ENCODE assay signal across 7 mouse cellular contexts in genomic region chr2:84504954-84505394, GRCm38 (mm10). TPM values are rescaled to one million over a fixed set of nuclear protein-coding genes. Genes with fewer than 3 reads are reported as not detected.
A peak's percentile ranks its signal among the peaks of the same experiment; 100 is the strongest.
DNase-seq lines count a peak whose midpoint lies in the region; ATAC-seq and TF ChIP-seq lines count a peak whose summit lies in the region.
"Not testable (repeated sequence)": the region's sequence is repeated elsewhere in the genome, so short reads cannot be mapped to it uniquely, and the experiment has no call there.

No protein-coding gene starts in this region.

- peaks cover 15% of the 10 kb centered on the region for H3K4me1 ChIP-seq in bone marrow macrophage, adult 2 months (ENCODE audit: control insufficient read depth, insufficient read depth, low read length)
- H3K4me1 ChIP-seq in heart, embryonic 13.5 days; intestine, embryonic 16.5 days (ENCODE audit: control insufficient read depth, insufficient read depth, low read length); limb, embryonic 15.5 days: not testable (repeated sequence)

- H3K4me2 ChIP-seq in heart, embryonic 13.5 days, result peak overlapping the region; percentile 40
- H3K4me2 ChIP-seq in intestine, embryonic 16.5 days (ENCODE audit: low read depth, low read length), result not testable (repeated sequence)
- H3K4me2 ChIP-seq in limb, embryonic 15.5 days, result peak overlapping the region; percentile 22; the same call in 1 of the 2 replicates

- peak overlapping the region; percentile 32 for H3K4me3 ChIP-seq in bone marrow macrophage, adult 2 months (ENCODE audit: insufficient read depth, low read length)
- H3K4me3 ChIP-seq in heart, embryonic 13.5 days, result peak overlapping the region; percentile 8
- not testable (repeated sequence) for H3K4me3 ChIP-seq in intestine, embryonic 16.5 days (ENCODE audit: low read length); limb, embryonic 15.5 days

- not testable (repeated sequence) for H3K9me3 ChIP-seq in heart, embryonic 13.5 days; intestine, embryonic 16.5 days (ENCODE audit: control insufficient read depth, low read length); limb, embryonic 15.5 days

- TF ChIP-seq POLR2A in bone marrow macrophage, adult 2 months (IDR thresholded peaks at IDR 0.05; ENCODE audit: borderline replicate concordance, low read depth, low read length), result not testable (repeated sequence)

- H3K9ac ChIP-seq in heart, embryonic 13.5 days, result 0 out of 2 replicates have a peak overlapping the region, but pooled peaks have one; percentile 47
- H3K9ac ChIP-seq in intestine, embryonic 16.5 days (ENCODE audit: low read depth, low read length); limb, embryonic 15.5 days: not testable (repeated sequence)

- not testable (repeated sequence) for H3K27me3 ChIP-seq in heart, embryonic 13.5 days (replicated peaks); intestine, embryonic 16.5 days (replicated peaks; ENCODE audit: control insufficient read depth, insufficient read depth, low read length); limb, embryonic 15.5 days

- 46% methylated on average over 5 of the region's 11 CpGs for WGBS in heart, embryonic 13.5 days
- WGBS in intestine, embryonic 16.5 days, result 50% methylated on average over 5 of the region's 11 CpGs
- 36% methylated on average over 6 of the region's 11 CpGs for WGBS in limb, embryonic 15.5 days

- ATAC-seq in erythroid progenitor cell, adult 5-6 weeks (replicated peaks; ENCODE audit: low FRiP score, poor library complexity, severe bottlenecking), result peak; percentile 67; the same call in 1 of the 2 replicates
- not testable (repeated sequence) for ATAC-seq in heart, embryonic 13.5 days (ENCODE audit: extremely low read depth, insufficient number of reproducible peaks, low FRiP score, low TSS enrichment); limb, embryonic 15.5 days (ENCODE audit: insufficient number of reproducible peaks, low FRiP score, low TSS enrichment, low read depth)
- ATAC-seq in intestine, embryonic 16.5 days, result peak; percentile 63
- ATAC-seq in megakaryocyte, adult 5-6 weeks (ENCODE audit: poor library complexity, severe bottlenecking), result peak; percentile 76

- not testable (repeated sequence) for TF ChIP-seq CTCF in bone marrow macrophage, adult 2 months (IDR thresholded peaks at IDR 0.05; ENCODE audit: low read depth, low read length)

- H3K36me3 ChIP-seq in heart, embryonic 13.5 days; intestine, embryonic 16.5 days (ENCODE audit: control insufficient read depth, insufficient read depth, low read length); limb, embryonic 15.5 days: not testable (repeated sequence)

- DNase-seq in retina, postnatal 1 day, result peak; percentile 60

- peak overlapping the region; percentile 92 for H3K27ac ChIP-seq in bone marrow macrophage, adult 2 months (ENCODE audit: insufficient read depth, low read depth, low read length)
- peak overlapping the region; percentile 51 for H3K27ac ChIP-seq in heart, embryonic 13.5 days (replicated peaks)
- H3K27ac ChIP-seq in intestine, embryonic 16.5 days (ENCODE audit: low read length), result not testable (repeated sequence)
- H3K27ac ChIP-seq in limb, embryonic 15.5 days, result 0 out of 2 replicates have a peak overlapping the region, but pooled peaks have one; percentile 43

RNA-seq across cellular contexts. Expression of gene Tfpi, which starts 28.4 kb away (rescaled TPM):
- polyA plus RNA-seq in bone marrow macrophage, adult 2 months (2012; ENCODE audit: insufficient read depth, insufficient read length, missing spikeins), result 21.5 and 25.5 TPM in 2 replicates
- 7.1 and 14.4 TPM in 2 replicates for total RNA-seq in erythroid progenitor cell, adult 5-6 weeks (2015; ENCODE audit: low replicate concordance)
- 2.4 and 2.9 TPM in 2 replicates for total RNA-seq in erythroid progenitor cell, adult 5-6 weeks (2017; ENCODE audit: low replicate concordance)
- polyA plus RNA-seq in heart, embryonic 13.5 days (2015; fragmentation: Nextera tagmentation; extraction: Ambion mirVana), result 72.0 and 80.3 TPM in 2 replicates
- 36.5 and 39.3 TPM in 2 replicates for polyA plus RNA-seq in intestine, embryonic 16.5 days (2015; fragmentation: Nextera tagmentation; extraction: Ambion mirVana)
- 28.6 and 29.9 TPM in 2 replicates for polyA plus RNA-seq in limb, embryonic 15.5 days (2015; fragmentation: Nextera tagmentation; extraction: Ambion mirVana)
- 7.0 and 8.3 TPM in 2 replicates for total RNA-seq in megakaryocyte, adult 5-6 weeks (2015)
- total RNA-seq in megakaryocyte, adult 5-6 weeks (2017), result 7.5 and 8.4 TPM in 2 replicates
